Mouse (Mus musculus) stomach, embryonic 14.5 days (tissue): ENCODE results near the gene Pdpk1. TPM values are rescaled to one million over a fixed set of nuclear protein-coding genes. Genes with fewer than 3 reads are reported as not detected.
"Not testable (repeated sequence)": the region's sequence is repeated elsewhere in the genome, so short reads cannot be mapped to it uniquely, and the experiment has no call there.

ENCODE experiments used
- ATAC-seq: fragments of 200-750 bp; cut with Nextera tagmentation; 2 replicates; pipeline ENCODE4 v1.8.0; 2017; ENCODE audit warnings: low read depth, moderate TSS enrichment; ENCODE audit not compliant: insufficient number of reproducible peaks, insufficient read depth, low FRiP score
- H3K27ac ChIP-seq: fragments of 300-500 bp; sonication (generic); 2 replicates; pipeline ENCODE4 v1.5.1; 2014; ENCODE audit warnings: mild to moderate bottlenecking, low read length, moderate library complexity, mixed read lengths
- H3K27me3 ChIP-seq: fragments of 300-500 bp; sonication (generic); 2 replicates; pipeline ENCODE4 v1.6.1; 2014; ENCODE audit warnings: low read length, control low read depth, mixed read lengths; ENCODE audit not compliant: control insufficient read depth, insufficient read depth
- H3K36me3 ChIP-seq: fragments of 300-500 bp; sonication (generic); 2 replicates; pipeline ENCODE4 v1.6.1; 2014; ENCODE audit warnings: mild to moderate bottlenecking, control low read depth, low read length, moderate library complexity, mixed read lengths; ENCODE audit not compliant: control insufficient read depth, insufficient read depth
- H3K4me1 ChIP-seq: fragments of 300-500 bp; sonication (generic); 2 replicates; pipeline ENCODE4 v1.6.1; 2014; ENCODE audit warnings: low read length, control low read depth, mixed read lengths; ENCODE audit not compliant: control insufficient read depth, insufficient read depth
- H3K4me2 ChIP-seq: fragments of 300-500 bp; sonication (generic); replicated peaks from 2 replicates; pipeline ENCODE4 v1.6.1; 2014; ENCODE audit warnings: low read depth, low read length, control low read depth
- H3K4me3 ChIP-seq: fragments of 300-500 bp; sonication (generic); 2 replicates; pipeline ENCODE4 v1.5.1; 2014; ENCODE audit warnings: low read depth, low read length, control low read depth
- H3K9ac ChIP-seq: fragments of 300-500 bp; sonication (generic); replicated peaks from 2 replicates; pipeline ENCODE4 v1.6.1; 2014; ENCODE audit warnings: low read depth, mild to moderate bottlenecking, control low read depth, low read length, moderate library complexity, mixed read lengths
- H3K9me3 ChIP-seq: fragments of 300-500 bp; sonication (generic); 2 replicates; pipeline ENCODE4 v1.6.1; 2016; ENCODE audit warnings: low read depth, low read length, control low read depth; ENCODE audit not compliant: control insufficient read depth
- WGBS: fragments of 180-500 bp; shearing (Covaris S2); extraction: QIAGEN DNeasy Blood & Tissue Kit; methylation state at CpG from one replicate; pipeline ENCODE4 v1.1.7; 2014; 5-methylcytosine and 5-hydroxymethylcytosine counted together
- polyA plus RNA-seq: library from polyadenylated mRNA; unstranded; fragments of >200 nt; fragmentation: Nextera tagmentation; extraction: Ambion mirVana; gene quantifications from 2 replicates; pipeline ENCODE4 v1.2.1, GENCODE M21; 2014

Gene Pdpk1
- polyA plus RNA-seq, 1 experiment from 2014 or later: 44.3 TPM

DNA sequence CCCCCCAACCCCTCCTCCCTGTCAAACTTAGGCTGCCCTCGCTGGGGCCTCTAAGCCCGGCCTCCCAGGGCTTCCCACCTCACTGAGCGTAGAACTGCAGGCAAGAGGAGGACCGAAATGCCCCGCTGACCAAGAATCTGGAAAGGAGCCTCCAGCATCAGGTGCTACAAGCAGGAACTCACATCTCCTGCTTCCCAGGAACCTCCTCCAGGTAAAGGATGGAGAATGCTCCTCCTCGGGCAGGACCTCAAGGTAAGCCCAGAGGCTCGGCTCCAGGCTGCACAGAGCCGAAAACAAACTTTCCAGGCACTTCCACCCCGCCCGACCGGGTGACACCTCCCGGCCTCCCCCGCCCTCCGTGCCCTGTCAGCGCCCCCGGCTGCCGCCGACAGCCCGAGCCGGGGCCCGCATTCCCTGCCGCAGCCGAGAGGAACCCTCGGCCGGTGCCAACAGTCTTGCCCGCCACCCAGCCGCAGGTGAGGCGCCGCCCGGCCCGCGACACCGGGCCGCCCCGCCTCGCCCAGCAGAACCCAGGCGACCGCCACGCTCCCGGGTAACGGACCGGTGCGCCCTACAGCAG is 9.8 kb downstream of the Pdpk1 start:
- Histone ChIP-seq H3K9me3 (no peaks in the 10 kb centered on the region), H3K27me3 (no peaks in the 10 kb centered on the region), H3K4me2 (peak overlapping the region; percentile 82), H3K27ac (peak overlapping the region; percentile 77), H3K9ac (peak overlapping the region; percentile 97), H3K36me3 (no peaks in the 10 kb centered on the region), H3K4me1 (peaks cover 13% of the 10 kb centered on the region), H3K4me3 (peak overlapping the region; percentile 92)
- WGBS: under 1% methylated on average over 38 of the region's 43 CpGs
- peak; percentile 35; the same call in 1 of the 2 replicates for ATAC-seq

DNA sequence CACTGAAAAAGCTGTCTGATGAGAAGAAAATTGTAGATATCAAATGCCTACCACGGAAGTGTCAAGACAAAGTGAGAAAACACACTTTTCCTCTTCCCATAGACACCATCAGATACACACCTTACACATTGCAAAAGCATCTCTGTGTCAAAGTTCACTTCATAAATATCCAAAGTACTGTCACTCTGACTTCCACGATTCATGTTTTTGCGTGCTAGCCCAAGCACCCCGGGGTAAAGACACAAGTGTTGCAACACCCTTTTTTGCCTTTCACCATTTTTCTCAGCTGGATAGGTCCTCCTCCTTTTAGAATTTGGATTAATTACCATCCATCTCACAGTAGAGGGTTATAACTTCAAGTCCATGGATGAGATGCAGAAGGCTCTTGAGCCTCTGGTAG is 10.8 kb downstream of the Pdpk1 start:
- H3K27ac ChIP-seq: no peak overlapping the region
- peak overlapping the region; percentile 92; the same call in 1 of the 2 replicates for H3K4me3 ChIP-seq
- H3K36me3 ChIP-seq: no peaks in the 10 kb centered on the region
- WGBS: 90% methylated on average over 4 of the region's 4 CpGs
- ATAC-seq: no peak
- peak overlapping the region; percentile 82 for H3K4me2 ChIP-seq
- H3K27me3 ChIP-seq: no peaks in the 10 kb centered on the region
- 0 out of 2 replicates have a peak overlapping the region, but pooled peaks have one; percentile 4 for H3K9ac ChIP-seq
- no peaks in the 10 kb centered on the region for H3K9me3 ChIP-seq
- H3K4me1 ChIP-seq: peaks cover 13% of the 10 kb centered on the region

DNA sequence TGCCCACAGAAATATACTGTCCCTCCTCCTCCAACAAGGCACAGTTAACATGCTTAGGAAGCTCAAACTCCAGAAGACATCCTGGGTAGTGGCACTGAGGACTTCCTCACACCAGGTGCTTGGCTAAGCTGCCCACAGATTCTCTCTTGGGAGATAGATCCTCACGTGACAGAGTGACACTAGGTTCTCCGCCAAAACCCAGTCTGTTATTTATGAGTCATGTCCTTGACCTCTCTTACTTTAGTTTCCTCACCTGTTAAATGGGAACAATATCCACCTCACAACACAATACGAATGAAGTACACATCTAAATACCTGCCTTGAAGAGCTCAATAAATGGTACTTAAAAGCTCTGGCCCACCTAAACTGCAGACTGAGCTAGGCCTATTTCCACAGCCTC is 11.5 kb downstream of the Pdpk1 start:
- Histone ChIP-seq H3K4me1 (peaks cover 13% of the 10 kb centered on the region), H3K36me3 (no peaks in the 10 kb centered on the region), H3K27me3 (no peaks in the 10 kb centered on the region), H3K4me2 (no peak overlapping the region), H3K27ac (no peak overlapping the region), H3K9me3 (no peaks in the 10 kb centered on the region), H3K4me3 (no peak overlapping the region), H3K9ac (no peak overlapping the region)
- no peak for ATAC-seq
- 84% methylated on average over 3 of the region's 3 CpGs for WGBS

DNA sequence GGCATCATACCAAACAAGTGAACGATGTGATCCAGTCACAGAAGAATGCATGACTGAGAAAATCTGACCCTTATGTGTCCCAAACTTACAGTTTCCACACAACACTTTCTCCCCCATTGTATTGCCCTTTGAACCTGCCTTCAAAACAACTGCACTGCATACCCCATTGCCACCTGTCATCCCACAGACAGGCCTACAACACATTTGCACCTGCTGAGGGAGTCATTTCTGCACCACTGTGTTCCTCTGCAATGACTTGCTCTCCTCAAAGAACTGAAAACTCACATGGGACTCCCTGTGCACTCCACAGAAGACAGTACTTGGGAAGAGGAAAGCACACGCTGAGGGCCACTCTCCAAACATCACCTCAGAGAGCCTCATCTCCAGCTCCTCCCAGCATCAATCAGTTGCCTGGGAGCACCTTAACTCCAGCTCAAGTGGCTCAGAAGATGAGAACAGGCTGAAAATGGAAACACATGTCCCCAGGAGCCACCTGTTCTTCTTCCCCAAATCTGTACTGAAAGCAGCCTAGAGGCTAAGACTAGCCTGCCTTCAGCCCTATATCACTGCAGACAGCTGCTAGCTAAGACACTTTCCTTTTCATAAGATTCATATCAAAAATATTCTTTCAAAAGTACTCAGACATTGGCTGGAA is 13.4 kb downstream of the Pdpk1 start:
- 63% methylated on average over 2 of the region's 2 CpGs for WGBS

DNA sequence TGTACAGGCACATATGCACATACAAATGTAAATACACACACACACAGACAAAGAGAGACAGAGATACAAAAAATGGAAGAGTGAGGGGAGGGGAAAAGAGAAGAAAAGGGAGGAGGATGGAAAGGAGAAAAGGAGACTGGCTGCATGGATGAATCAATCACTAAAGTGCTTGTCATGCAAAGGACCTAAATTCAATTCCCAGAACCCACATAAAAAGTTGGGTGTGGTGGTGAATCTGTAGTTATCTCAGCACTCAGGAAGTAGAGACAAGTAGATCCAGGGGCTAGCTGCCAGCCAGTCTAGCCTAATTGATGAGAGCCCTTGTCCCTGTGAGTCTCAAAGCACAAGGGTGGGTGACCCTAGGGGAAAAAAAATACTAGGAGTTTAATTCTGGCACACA is 16.7 kb downstream of the Pdpk1 start:
- no peak overlapping the region for H3K4me3 ChIP-seq
- H3K4me1 ChIP-seq: 0 out of 2 replicates have a peak, but pooled peaks cover 3% of the 10 kb centered on the region
- H3K4me2 ChIP-seq: no peak overlapping the region
- no peaks in the 10 kb centered on the region for H3K36me3 ChIP-seq
- H3K27ac ChIP-seq: no peak overlapping the region
- H3K9me3 ChIP-seq: no peaks in the 10 kb centered on the region
- ATAC-seq: no peak
- H3K9ac ChIP-seq: no peak overlapping the region
- no peaks in the 10 kb centered on the region for H3K27me3 ChIP-seq

More for the DNA sequence above, 13.4 kb downstream of the Pdpk1 start:
- Histone ChIP-seq H3K9me3 (no peaks in the 10 kb centered on the region), H3K27ac (no peak overlapping the region), H3K4me3 (no peak overlapping the region), H3K36me3 (no peaks in the 10 kb centered on the region), H3K27me3 (no peaks in the 10 kb centered on the region), H3K9ac (no peak overlapping the region), H3K4me2 (no peak overlapping the region), H3K4me1 (peaks cover 13% of the 10 kb centered on the region)
- ATAC-seq: no peak

DNA sequence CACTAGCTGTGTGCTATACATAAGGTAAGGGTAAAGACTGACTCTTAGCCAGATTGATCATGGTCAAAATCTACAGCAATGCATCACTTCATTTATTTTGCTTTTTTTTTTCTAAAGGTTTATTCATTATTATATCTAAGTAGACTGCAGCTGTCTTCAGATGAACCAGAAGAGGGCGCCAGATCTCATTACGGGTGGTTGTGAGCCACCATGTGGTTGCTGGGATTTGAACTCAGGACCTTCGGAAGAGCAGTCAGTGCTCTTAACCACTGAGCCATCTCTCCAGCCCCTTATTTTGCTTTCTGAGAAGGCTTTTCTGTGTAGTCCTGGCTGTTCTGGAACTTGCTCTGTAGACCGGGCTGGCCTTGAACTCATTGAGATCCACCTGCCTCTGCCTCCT is 17.8 kb downstream of the Pdpk1 start:
- not testable (repeated sequence) for H3K36me3 ChIP-seq, ATAC-seq, H3K9me3 ChIP-seq, H3K4me2 ChIP-seq, H3K9ac ChIP-seq, H3K27me3 ChIP-seq, H3K4me3 ChIP-seq, H3K27ac ChIP-seq, H3K4me1 ChIP-seq
- 89% methylated on average over 4 of the region's 4 CpGs for WGBS

DNA sequence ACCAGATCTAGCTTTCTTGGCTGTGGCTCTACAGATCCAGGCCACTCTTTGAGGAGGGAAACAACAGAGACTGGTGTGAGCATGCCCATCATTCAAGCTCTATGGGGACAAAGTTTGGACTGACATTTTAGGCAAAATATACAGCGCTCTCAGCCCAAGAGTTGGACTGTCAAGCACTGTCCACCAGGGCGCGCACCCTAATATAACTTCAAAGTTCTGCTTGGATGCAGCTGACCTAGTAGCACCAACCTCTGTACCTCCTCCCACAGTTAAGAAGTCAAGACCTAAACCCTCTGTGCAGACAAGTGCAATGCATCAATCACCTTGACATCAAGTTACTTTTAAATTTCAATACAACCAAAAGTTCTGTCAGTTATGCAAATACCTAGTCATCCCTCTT is 19.2 kb downstream of the Pdpk1 start:
- Histone ChIP-seq H3K4me3 (no peak overlapping the region), H3K27ac (no peak overlapping the region), H3K9ac (no peak overlapping the region), H3K36me3 (no peaks in the 10 kb centered on the region), H3K9me3 (no peaks in the 10 kb centered on the region), H3K27me3 (no peaks in the 10 kb centered on the region), H3K4me2 (no peak overlapping the region), H3K4me1 (no peaks in the 10 kb centered on the region)
- no peak for ATAC-seq
- 82% methylated on average over 3 of the region's 3 CpGs for WGBS

DNA sequence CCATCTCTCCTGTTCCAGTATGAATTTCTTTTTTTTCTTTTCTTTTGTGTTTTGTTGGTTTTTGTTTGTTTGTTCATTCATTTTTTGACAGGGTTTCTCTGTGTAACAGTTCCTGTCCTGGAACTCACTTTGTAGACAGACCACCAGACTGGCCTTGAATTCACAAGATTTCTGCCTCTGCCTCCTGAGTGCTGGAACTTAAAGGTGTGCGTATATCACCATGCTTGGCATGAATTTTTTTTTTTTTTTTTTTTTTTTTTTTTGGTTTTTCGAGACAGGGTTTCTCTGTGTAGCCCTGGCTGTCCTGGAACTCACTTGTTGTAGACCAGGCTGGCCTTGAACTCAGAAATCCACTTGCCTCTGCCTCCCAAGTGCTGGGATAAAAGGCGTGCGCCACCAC is 21.5 kb downstream of the Pdpk1 start:
- not testable (repeated sequence) for H3K27me3 ChIP-seq, H3K9ac ChIP-seq, H3K4me2 ChIP-seq, H3K9me3 ChIP-seq, ATAC-seq, H3K27ac ChIP-seq, H3K4me1 ChIP-seq, H3K36me3 ChIP-seq, H3K4me3 ChIP-seq
- WGBS: 84% methylated on average over 4 of the region's 4 CpGs

DNA sequence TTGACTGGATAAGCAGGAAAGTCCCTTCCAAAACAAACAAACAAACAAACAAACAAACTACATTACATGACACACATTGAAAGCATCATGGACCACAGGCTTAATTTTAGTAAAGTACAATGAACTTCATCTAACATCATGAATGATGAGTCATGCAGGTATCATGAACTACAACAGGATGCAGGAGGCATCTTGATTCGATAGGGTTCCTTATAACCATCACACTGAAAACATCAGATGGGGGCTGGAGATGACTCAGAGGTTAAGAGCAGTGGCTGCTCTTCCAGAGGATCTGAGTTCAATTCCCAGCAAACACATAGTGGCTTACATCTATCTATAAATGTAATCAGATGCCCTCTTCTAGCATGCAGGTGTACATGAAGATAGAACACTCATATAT is 23.1 kb downstream of the Pdpk1 start:
- no peak overlapping the region for H3K4me3 ChIP-seq
- no peaks in the 10 kb centered on the region for H3K27me3 ChIP-seq
- no peaks in the 10 kb centered on the region for H3K9me3 ChIP-seq
- no peaks in the 10 kb centered on the region for H3K4me1 ChIP-seq
- H3K9ac ChIP-seq: no peak overlapping the region
- ATAC-seq: no peak
- H3K36me3 ChIP-seq: no peaks in the 10 kb centered on the region
- H3K4me2 ChIP-seq: no peak overlapping the region
- 86% methylated on average over 1 of the region's 1 CpGs for WGBS
- no peak overlapping the region for H3K27ac ChIP-seq
